Mouse (Mus musculus) brain, embryonic 14.5 days (tissue): Measurements from ENCODE around the gene Kcnv2. TPM values are rescaled to one million over a fixed set of nuclear protein-coding genes. Genes with fewer than 3 reads are reported as not detected.
A peak's percentile ranks its signal among the peaks of the same experiment; 100 is the strongest.

Experiments used
- DNase-seq: peaks from one replicate; pipeline ENCODE4 v3.0.0-alpha.2; 2011; ENCODE audit warnings: low read depth
- CTCF ChIP-seq: fragments of 200-500 bp; IDR thresholded peaks from 2 replicates; pipeline ENCODE4 v1.5.1; 2012; ENCODE audit warnings: inconsistent platforms, mild to moderate bottlenecking, moderate library complexity, borderline replicate concordance; ENCODE audit not compliant: insufficient read depth, insufficient read length; ENCODE audit errors: extremely low read depth
- POLR2A ChIP-seq: fragments of 200-500 bp; IDR thresholded peaks from 2 replicates; pipeline ENCODE4 v1.6.1; 2012; ENCODE audit warnings: mild to moderate bottlenecking, inconsistent platforms, borderline replicate concordance; ENCODE audit not compliant: poor library complexity, insufficient read depth, insufficient read length, severe bottlenecking; ENCODE audit errors: extremely low read depth
- polyA plus RNA-seq: library from polyadenylated mRNA; depleted of rRNA; stranded (reverse); fragments of >200 nt; gene quantifications from 2 replicates; pipeline ENCODE4 v1.2.3, GENCODE M21; 2012; rRNA removed

Gene Kcnv2
- polyA plus RNA-seq, 1 experiment = 0.08 TPM

DNA sequence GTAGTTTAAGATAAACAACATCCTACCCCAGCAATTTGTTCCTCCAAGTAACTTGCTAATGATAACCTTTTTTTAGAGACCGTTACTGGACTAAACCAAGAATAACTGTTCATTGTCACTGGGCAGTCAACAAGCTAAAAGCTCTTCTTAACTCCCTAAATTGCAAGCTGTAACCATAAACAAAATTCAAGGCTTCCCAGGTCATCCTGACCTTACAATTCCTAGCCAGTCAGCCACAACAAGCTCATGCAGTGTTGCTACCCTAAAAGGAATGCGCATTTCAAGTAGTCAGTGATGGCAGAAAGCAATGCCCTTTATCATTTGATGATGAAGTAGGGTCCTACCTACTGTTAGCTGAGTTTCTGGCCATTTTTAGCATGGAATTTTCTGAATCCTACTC lies 48.4 kb downstream of the Kcnv2 start:
- TF ChIP-seq CTCF = no peak
- no peak for TF ChIP-seq POLR2A
- DNase-seq = no peak

DNA sequence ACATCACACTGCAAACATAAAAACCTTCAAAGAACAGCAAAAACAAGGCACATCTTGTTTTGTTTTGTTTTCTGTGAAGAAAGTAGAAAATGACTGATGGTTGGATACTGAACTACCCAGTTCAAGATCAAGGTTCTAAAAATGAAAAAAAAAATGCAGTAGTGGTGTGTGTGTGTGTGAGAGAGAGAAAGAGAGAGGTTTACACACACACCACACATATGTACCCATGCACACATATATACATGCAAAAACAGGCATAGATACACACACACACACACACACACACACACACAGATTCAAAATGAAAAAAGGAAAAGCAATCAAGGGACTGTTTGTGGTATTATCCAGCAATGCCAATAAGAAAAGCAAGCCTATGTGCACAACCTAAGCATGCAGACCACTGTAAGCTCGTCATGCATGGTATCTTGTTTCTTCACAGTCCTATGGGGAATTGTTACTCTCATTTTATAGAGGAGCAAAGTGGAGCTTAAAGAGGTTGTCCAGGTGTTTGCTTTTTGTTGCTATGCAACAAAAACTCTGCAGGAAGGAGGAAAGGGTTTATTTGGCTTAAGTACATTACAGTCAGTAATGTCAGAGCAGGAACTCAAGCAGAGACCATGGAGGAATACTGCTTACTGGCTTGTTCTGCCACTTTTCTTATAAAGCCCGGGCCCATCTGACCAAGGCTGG lies 57.5 kb downstream of the Kcnv2 start:
- no peak for DNase-seq
- TF ChIP-seq POLR2A (no peak), CTCF (no peak)

DNA sequence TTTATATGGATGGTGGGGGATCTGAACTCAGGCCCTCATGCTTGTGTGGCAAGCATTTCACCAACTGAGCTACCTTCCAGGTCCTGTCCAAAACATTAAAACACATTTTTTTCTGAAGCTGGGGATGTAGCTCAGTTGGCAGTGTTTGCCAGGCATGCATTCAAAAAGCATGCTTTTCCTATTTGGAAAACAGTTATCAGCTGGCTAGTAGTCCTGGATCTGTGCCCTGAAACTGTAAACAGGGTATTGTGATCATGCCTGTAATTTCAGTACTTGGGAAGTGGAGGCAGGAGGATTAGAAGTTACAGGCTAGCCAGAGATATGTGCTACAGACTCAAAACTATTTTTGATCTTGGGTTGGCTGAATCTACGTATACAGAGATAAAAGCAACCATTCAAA lies 59.7 kb downstream of the Kcnv2 start:
- TF ChIP-seq POLR2A (no peak), CTCF (no peak)
- DNase-seq = peak; percentile 50

DNA sequence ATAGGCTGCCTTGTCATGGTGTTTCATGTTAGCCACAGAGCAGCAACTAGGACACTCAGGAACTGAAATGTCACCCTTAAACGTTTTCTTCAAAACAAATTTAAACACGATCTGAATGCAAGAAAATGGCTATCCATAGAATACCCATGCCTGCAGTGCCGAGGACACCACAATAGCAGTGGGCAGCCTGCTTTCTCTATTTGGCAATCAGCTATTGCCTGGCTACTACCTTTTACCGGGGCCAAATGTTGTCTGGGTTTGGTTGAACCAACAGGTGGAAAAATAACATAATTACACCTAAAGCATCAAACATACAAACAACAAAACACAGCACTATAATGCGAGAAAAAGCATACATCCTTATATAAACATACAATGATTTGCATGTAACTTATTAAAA lies 60.9 kb downstream of the Kcnv2 start:
- no peak for DNase-seq
- TF ChIP-seq CTCF (no peak), POLR2A (no peak)

DNA sequence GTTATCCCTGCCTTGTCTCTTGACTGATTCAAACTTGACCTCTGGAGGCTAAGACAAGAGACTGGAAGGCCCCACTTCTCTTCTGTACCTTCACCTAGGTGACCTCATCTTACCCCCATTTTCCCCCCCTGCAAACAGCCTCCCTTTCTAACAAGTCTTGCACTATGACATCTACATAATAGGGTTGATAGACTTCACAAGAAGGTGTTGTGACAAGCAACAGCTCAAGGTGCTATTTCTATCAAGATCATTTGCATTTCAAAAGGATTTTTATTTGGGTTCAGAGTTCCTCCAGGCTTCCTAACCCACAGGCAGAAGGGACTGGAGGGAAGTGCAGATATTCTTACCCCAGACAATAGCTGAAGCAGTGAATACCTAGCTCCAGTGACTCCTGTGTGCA lies 62.9 kb downstream of the Kcnv2 start:
- TF ChIP-seq CTCF (no peak), POLR2A (no peak)
- no peak for DNase-seq

Other genes with a start within 250 kb of the Kcnv2 start
- 26.5 and 29.5 TPM in 2 replicates for gene Vldlr, start 106.1 kb upstream of the Kcnv2 start, polyA plus RNA-seq
- gene Pum3, start 107.2 kb downstream of the Kcnv2 start, polyA plus RNA-seq = 27.6 and 33.1 TPM in 2 replicates